Mouse (Mus musculus) cerebellum, adult 11 months (tissue): ENCODE data around the gene Sept6.
"Not testable (repeated sequence)": the region's sequence is repeated elsewhere in the genome, so short reads cannot be mapped to it uniquely, and the experiment has no call there.

Source experiments
- DNase-seq: peaks from one replicate; pipeline ENCODE4 v3.0.0; 2022

The Sept6 gene

DNA sequence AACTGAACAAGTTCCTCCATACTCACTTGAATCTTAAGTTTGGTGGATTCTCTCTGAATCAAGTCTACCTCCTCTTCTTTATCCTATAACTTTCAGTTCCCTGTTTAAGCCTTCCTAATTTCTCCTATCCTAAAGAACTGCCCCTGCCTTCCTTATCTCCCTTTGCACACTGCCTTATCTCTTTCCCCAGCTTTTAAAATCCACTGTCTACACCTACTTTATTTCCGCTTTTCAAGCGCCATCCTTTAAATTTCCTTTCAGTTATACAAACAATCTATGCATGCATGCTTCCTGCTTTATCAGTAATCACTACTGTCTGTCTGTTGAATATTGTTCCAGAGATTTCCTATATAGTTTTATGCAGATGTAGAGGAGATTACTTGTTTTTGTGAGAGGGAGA lies 34.9 kb downstream of the Sept6 start:
- DNase-seq, result no peak

GRCm38 (mm10) chrX:36941106-36941505 lies 50.5 kb downstream of the Sept6 start:
- no peak for DNase-seq

DNA sequence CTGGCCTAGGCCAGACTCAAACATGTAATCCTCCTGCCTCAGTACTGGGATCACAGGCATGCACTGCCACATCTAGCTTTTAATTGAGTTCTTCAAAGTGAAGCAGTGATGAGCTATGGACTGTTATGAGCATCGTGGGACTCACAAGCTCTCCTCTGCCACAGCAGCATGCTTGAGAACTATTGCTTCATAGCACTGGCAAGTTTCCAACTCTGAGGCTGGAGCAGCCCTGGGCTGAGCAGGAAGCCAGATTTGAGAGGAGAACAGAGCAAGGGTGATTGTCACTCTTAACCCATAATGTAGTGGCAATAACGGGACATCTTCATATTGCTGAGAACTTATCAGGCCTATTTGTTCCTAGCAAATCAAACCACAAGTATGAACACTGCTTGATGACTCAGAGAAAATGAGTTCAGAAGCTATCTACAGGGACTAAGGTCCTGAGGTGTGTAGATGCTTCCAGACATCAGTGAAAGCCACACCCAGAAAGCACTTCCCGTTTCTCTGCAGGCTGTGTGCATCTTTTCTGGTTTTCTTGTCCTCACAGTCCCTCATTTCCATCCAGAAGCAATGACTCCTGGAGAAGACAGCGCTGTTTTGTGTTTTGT lies 51.7 kb downstream of the Sept6 start:
- peak; percentile 9 for DNase-seq

- DNase-seq, result no peak
Observed at GRCm38 (mm10) chrX:36935326-36935966, 56.1 kb downstream of the Sept6 start.

DNA sequence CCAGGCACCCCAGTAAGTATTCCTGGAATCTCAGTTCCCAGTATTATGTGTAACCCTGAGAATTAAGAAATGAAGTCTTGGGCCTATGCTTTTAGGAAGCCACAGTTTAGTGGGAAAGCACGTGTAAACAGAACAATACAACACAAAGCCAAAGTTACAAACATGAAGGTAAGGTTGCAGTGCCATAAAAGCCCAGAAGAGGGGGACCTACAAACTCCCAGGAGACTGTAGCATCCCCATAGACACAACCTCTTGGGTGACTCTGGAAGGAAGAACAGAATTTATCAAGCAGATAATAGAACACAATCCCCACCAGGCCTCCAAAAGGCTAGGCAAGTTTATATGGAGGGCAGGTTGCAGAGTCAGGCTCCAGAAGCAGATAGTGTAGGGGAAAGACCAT lies 61.0 kb downstream of the Sept6 start:
- DNase-seq, result no peak

DNA sequence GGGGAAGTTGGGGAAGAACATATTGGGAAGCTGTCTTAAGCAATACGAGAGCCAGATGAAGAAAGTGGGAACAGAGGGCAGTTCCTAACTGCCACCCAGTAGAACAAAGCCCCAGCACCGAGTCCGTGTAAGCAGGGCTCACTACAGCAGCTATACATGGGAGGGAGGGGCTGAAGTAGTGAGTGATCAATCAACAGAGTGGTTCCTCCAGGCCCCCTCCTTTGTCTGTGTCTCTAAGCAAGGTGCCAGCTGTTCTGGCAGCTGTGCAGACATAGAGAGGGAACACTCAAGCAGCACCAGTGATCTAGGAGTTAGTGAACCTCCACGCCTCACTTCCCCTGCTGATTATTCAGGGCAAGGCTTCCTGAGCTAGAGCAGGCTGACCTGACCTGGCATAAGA lies 61.9 kb downstream of the Sept6 start:
- DNase-seq, result no peak

- no peak for DNase-seq
Observed at GRCm38 (mm10) chrX:36928791-36929190, 62.8 kb downstream of the Sept6 start.

DNA sequence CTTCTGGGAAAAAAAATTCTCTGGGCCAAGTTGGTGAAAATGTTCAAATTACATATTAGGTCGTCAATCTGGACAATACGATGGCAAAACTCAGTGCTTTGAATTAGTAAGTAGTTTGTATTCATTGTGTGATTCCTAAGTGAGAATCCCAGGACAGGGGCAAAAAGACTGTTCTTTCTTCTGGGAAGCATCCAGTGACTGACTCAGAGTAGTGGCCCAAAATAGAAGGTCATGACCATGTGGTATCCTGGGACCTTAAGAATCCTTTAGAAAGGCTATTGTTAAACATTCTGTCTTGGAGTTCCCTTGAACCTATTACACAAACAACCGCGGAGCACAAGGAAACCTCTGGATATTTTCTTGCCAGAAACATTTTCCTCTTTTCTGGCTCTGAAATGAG lies 70.2 kb downstream of the Sept6 start:
- no peak for DNase-seq

DNA sequence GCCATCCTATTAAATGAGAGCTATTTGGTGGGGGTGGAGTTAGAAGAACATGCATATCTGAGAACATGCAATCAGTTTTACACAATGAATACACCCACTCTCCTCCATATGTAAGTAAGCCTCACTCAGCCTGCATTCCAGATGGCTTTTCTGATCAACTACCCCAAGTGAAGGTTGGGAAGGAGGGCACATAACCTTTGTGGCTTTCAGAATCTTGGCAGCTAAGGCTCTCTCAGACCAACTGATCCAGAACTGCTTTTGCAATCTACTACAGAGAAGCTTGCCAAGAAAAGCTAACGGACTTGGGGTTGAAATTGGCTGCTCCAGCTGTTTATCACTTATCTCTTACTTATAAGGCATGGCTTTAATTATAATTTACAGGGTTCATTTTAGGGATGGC lies 73.8 kb downstream of the Sept6 start:
- DNase-seq, result no peak

GRCm38 (mm10) chrX:36911343-36911742 lies 80.3 kb downstream of the Sept6 start:
- peak; percentile 26 for DNase-seq

DNA sequence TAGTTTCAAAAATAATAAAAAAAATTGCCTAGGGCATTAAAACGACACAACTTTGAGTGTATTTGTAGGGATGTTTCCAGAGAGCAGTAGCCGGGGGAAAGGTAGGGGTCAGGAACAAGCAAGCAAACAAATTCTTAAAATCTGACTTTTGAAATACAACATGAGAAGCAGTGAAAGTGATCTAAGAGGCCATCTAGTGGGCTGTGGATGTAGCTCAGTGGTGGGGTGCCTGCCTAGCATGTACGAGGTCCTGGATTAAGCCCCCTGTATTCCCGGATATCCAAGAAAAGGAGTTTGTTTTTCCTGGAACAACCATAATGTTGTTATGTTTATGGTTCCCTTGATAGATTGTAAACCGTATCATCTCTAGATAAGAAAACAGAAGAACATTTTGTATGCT lies 85.1 kb downstream of the Sept6 start:
- DNase-seq, result no peak

- DNase-seq, result peak; percentile 89
Observed at GRCm38 (mm10) chrX:36903115-36903768, 88.4 kb downstream of the Sept6 start.

GRCm38 (mm10) chrX:36902321-36903114 lies 89.1 kb downstream of the Sept6 start, which contains the start of gene Nkrf:
TSS of gene Nkrf (minus strand) at chrX:36902899.
- DNase-seq, result peak; percentile 36

GRCm38 (mm10) chrX:36901655-36902054 lies 89.9 kb downstream of the Sept6 start:
- DNase-seq, result no peak

DNA sequence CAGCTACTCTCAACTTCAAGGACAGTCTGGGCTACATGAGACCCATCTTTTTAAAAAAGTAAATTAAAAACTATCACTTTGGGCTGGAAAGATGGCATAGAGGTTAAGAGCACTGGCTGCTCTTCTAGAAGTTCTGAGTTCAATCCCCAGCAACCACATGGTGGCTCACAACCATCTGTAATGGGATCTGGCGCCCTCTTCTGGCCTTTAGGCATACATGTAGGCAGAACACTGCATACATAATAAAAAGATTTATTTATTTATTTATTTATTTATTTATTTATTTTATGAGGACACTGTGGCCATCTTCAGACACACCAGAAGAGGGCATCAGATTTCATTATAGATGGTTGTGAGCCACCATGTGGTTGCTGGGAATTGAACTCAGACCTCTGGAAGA lies 92.7 kb downstream of the Sept6 start:
- DNase-seq, result not testable (repeated sequence)

DNA sequence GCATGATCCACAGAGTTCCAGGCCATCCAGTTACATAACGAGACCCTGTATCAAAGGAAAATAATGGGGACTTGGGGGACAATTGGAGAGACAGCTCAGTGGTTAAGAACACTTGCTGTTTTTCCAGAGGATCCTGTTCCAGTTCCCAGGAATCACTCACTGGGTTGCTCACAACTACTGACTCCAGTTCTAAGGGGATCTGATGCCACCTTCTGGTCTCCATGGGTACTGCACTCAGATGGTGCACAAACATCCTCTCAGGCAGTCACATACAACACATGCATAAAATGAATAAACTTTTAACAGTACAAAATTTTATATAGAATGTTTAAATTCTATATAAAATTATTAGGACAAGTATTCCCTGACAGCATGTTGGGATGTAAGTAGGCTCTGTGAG lies 106.9 kb downstream of the Sept6 start:
- no peak for DNase-seq

GRCm38 (mm10) chrX:36874704-36875128 lies 116.9 kb downstream of the Sept6 start:
- no peak for DNase-seq

DNA sequence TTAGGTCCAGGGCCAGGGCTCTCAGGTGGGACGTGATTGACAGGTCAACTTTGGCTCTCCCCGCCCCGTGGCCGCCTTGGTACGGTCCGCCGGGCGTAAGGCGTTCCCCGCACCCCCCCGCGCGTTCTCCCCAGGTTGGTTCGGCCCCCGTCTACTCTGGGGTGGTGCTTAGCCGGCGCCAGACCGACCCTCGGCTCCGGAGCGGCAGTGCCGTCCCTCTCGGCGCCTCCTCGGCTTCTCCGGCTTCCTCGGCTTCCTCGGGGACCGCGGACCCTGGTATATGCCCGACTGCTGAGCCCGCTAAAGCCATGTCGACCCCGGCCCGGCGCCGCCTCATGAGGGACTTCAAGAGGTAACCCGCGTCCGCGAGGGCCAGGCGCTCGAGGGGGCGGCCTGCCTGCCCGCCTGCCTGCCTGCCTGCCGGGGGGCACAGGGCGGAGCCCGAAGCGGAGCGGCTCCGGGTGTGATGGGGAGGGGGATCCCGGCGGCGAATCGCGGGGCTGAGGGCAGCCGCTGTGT lies 117.4 kb downstream of the Sept6 start:
- peak; percentile 83 for DNase-seq

GRCm38 (mm10) chrX:36873765-36874164 lies 117.8 kb downstream of the Sept6 start, which contains the start of the genes Ube2a and C330007P06Rik:
TSS of gene Ube2a (plus strand) at chrX:36873900.
TSS of gene C330007P06Rik (minus strand) at chrX:36874111.
- DNase-seq, result no peak

DNA sequence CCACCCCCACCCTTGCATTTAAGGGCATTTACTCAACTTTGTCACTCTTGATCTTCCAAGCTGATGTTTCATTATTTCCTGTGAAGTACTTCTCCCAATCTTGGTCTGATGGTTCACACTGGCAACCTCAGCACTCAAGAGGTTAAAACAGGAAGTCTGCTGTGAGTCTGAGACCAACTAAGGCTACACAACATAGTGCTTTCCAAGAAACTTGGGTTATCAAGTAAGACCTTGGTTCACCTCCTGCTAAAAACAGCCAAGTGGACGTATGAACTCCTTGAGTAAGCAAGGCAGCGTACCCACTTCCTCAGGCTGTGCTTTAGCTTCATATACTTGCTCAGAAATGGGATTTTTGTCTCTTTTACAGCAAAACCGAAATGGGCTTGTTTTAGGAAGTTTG lies 121.2 kb downstream of the Sept6 start:
- no peak for DNase-seq

GRCm38 (mm10) chrX:36864609-36865328 lies 126.8 kb downstream of the Sept6 start:
- no peak for DNase-seq
